Comparison of ENCODE assay signal across 7 mouse cellular contexts in the genomic region with DNA sequence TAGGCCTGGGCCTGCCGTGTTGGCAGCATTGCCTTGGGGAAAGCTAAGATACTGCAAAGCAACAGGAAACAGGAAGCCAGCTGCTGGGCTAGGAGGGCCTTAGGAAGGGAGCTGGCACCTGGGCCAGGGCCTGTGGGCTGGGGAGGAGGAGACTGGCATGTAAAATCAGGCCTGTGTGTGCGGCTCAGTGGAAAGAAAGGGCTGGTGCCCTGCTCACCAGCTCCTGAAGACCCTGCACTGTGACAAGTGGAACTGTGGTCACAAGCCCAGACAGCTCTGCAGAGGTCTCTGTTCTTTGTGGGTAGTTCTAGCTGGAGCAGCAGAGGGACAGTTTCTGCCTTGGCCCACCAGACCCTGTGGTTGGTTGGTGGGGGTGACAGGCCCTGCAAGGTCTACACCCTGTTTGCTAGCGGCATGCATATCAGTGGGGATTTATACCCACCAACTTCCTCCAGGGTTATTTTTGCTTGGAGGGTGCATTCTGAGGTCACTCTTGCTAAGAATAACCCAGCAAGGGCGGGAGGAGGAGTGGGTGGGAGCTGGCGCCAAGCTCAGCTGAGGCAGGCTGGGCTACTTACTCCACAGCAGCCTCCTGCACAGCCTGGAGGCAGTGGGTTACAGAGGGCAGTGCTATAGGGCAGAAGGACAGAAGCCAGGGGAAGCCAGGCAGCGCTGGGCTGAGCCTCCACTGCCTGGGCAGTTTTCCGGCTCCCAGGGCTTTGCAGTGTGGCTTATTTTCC. TPM values are rescaled to one million over a fixed set of nuclear protein-coding genes. Genes with fewer than 3 reads are reported as not detected.
DNase-seq lines count a peak whose midpoint lies in the region; ATAC-seq and TF ChIP-seq lines count a peak whose summit lies in the region.

No protein-coding gene starts in this region.

- H3K36me3 ChIP-seq in forebrain, postnatal 0 days (ENCODE audit: insufficient read depth) = peaks cover 13% of the 10 kb centered on the region
- H3K36me3 ChIP-seq in hindbrain, embryonic 14.5 days (replicated peaks; ENCODE audit: control insufficient read depth, insufficient read depth) = peaks cover 19% of the 10 kb centered on the region
- peaks cover 81% of the 10 kb centered on the region for H3K36me3 ChIP-seq in limb, embryonic 13.5 days
- H3K36me3 ChIP-seq in midbrain, embryonic 14.5 days (ENCODE audit: control insufficient read depth, insufficient read depth, low read length) = peaks cover 19% of the 10 kb centered on the region; the same call in 1 of the 2 replicates
- peaks cover 6% of the 10 kb centered on the region for H3K36me3 ChIP-seq in stomach, embryonic 15.5 days

- peaks cover 7% of the 10 kb centered on the region for H3K4me1 ChIP-seq in bone marrow, adult 2 months (ENCODE audit: control insufficient read depth, insufficient read depth, low read length)
- H3K4me1 ChIP-seq in forebrain, postnatal 0 days (ENCODE audit: insufficient read depth) = no peaks in the 10 kb centered on the region
- H3K4me1 ChIP-seq in hindbrain, embryonic 14.5 days (replicated peaks; ENCODE audit: control insufficient read depth, insufficient read depth, low read length) = no peaks in the 10 kb centered on the region
- H3K4me1 ChIP-seq in limb, embryonic 13.5 days = peaks cover 29% of the 10 kb centered on the region
- H3K4me1 ChIP-seq in midbrain, embryonic 14.5 days (ENCODE audit: control insufficient read depth, insufficient read depth, low read length) = no peaks in the 10 kb centered on the region
- H3K4me1 ChIP-seq in stomach, embryonic 15.5 days = peaks cover 38% of the 10 kb centered on the region

- H3K9ac ChIP-seq in forebrain, postnatal 0 days = no peak overlapping the region
- H3K9ac ChIP-seq in hindbrain, embryonic 14.5 days = no peak overlapping the region
- 0 out of 2 replicates have a peak overlapping the region, but pooled peaks have one; percentile 31 for H3K9ac ChIP-seq in limb, embryonic 13.5 days
- no peak overlapping the region for H3K9ac ChIP-seq in midbrain, embryonic 14.5 days (replicated peaks; ENCODE audit: low read length)
- no peak overlapping the region for H3K9ac ChIP-seq in stomach, embryonic 15.5 days

- peak; percentile 39; the same call in 1 of the 2 replicates for TF ChIP-seq POLR2A in bone marrow, adult 2 months (IDR thresholded peaks at IDR 0.05; ENCODE audit: borderline replicate concordance, control insufficient read depth, low read depth, low read length)

- no peak overlapping the region for H3K4me3 ChIP-seq in bone marrow, adult 2 months (replicated peaks; ENCODE audit: control insufficient read depth, low read depth, low read length)
- no peak overlapping the region for H3K4me3 ChIP-seq in forebrain, postnatal 0 days (ENCODE audit: low read depth, low read length)
- no peak overlapping the region for H3K4me3 ChIP-seq in hindbrain, embryonic 14.5 days (replicated peaks; ENCODE audit: low read length)
- H3K4me3 ChIP-seq in limb, embryonic 13.5 days = no peak overlapping the region
- no peak overlapping the region for H3K4me3 ChIP-seq in midbrain, embryonic 14.5 days (replicated peaks; ENCODE audit: low read depth, low read length)
- H3K4me3 ChIP-seq in stomach, embryonic 15.5 days (replicated peaks) = no peak overlapping the region

- peak; percentile 70 for ATAC-seq in forebrain, postnatal 0 days
- ATAC-seq in hindbrain, embryonic 14.5 days (ENCODE audit: low FRiP score) = peak; percentile 51; the same call in 1 of the 2 replicates
- ATAC-seq in limb, embryonic 13.5 days (ENCODE audit: low FRiP score, low read depth) = peak; percentile 57
- no peak for ATAC-seq in midbrain, embryonic 14.5 days (ENCODE audit: low FRiP score, low TSS enrichment)
- peak; percentile 79 for ATAC-seq in stomach, embryonic 15.5 days (ENCODE audit: insufficient read depth, low FRiP score, low read depth)

- DNase-seq in MN1 (ENCODE audit: low spot score) = peak; percentile 59
- DNase-seq in forebrain, postnatal 0 days = no peak
- no peak for DNase-seq in hindbrain, embryonic 14.5 days (ENCODE audit: low spot score)
- DNase-seq in midbrain, embryonic 14.5 days = no peak

- H3K27me3 ChIP-seq in forebrain, postnatal 0 days (ENCODE audit: insufficient read depth, low read length) = no peaks in the 10 kb centered on the region
- H3K27me3 ChIP-seq in hindbrain, embryonic 14.5 days (ENCODE audit: control insufficient read depth, insufficient read depth, low read length) = no peaks in the 10 kb centered on the region
- H3K27me3 ChIP-seq in limb, embryonic 13.5 days = no peaks in the 10 kb centered on the region
- no peaks in the 10 kb centered on the region for H3K27me3 ChIP-seq in midbrain, embryonic 14.5 days (ENCODE audit: control insufficient read depth, insufficient read depth, low read length)
- H3K27me3 ChIP-seq in stomach, embryonic 15.5 days (replicated peaks) = no peaks in the 10 kb centered on the region

- no peak overlapping the region for H3K4me2 ChIP-seq in forebrain, postnatal 0 days (ENCODE audit: low read depth)
- no peak overlapping the region for H3K4me2 ChIP-seq in hindbrain, embryonic 14.5 days (replicated peaks)
- no peak overlapping the region for H3K4me2 ChIP-seq in limb, embryonic 13.5 days (replicated peaks)
- H3K4me2 ChIP-seq in midbrain, embryonic 14.5 days (ENCODE audit: low read length) = no peak overlapping the region
- H3K4me2 ChIP-seq in stomach, embryonic 15.5 days = peak overlapping the region; percentile 21; the same call in 1 of the 2 replicates

- peak overlapping the region; percentile 75 for H3K27ac ChIP-seq in bone marrow, adult 2 months (ENCODE audit: control insufficient read depth, insufficient read depth, low read depth, low read length, poor library complexity)
- peak overlapping the region; percentile 16; the same call in 1 of the 2 replicates for H3K27ac ChIP-seq in forebrain, postnatal 0 days (ENCODE audit: low read depth, low read length)
- H3K27ac ChIP-seq in hindbrain, embryonic 14.5 days = peak overlapping the region; percentile 40
- peak overlapping the region; percentile 72 for H3K27ac ChIP-seq in limb, embryonic 13.5 days
- 0 out of 2 replicates have a peak overlapping the region, but pooled peaks have one; percentile 32 for H3K27ac ChIP-seq in midbrain, embryonic 14.5 days (replicated peaks; ENCODE audit: low read depth, low read length)
- H3K27ac ChIP-seq in stomach, embryonic 15.5 days = peak overlapping the region; percentile 86

- H3K9me3 ChIP-seq in forebrain, postnatal 0 days (ENCODE audit: low read length) = no peaks in the 10 kb centered on the region
- H3K9me3 ChIP-seq in hindbrain, embryonic 14.5 days (ENCODE audit: control insufficient read depth, low read length) = no peaks in the 10 kb centered on the region
- H3K9me3 ChIP-seq in limb, embryonic 13.5 days = no peaks in the 10 kb centered on the region
- H3K9me3 ChIP-seq in midbrain, embryonic 14.5 days (ENCODE audit: control insufficient read depth, low read length) = no peaks in the 10 kb centered on the region
- H3K9me3 ChIP-seq in stomach, embryonic 15.5 days = no peaks in the 10 kb centered on the region

- no peak for TF ChIP-seq CTCF in bone marrow, adult 2 months (IDR thresholded peaks at IDR 0.05; ENCODE audit: control insufficient read depth, insufficient read depth, low read length)
- TF ChIP-seq CTCF in forebrain, postnatal 0 days (IDR thresholded peaks at IDR 0.05; ENCODE audit: low read depth) = no peak

- 6% methylated on average over 7 of the region's 7 CpGs for WGBS in bone marrow, adult 2 months
- 58% methylated on average over 7 of the region's 7 CpGs for WGBS in forebrain, postnatal 0 days
- 58% methylated on average over 7 of the region's 7 CpGs for whole genome bisulfite sequencing in hindbrain, embryonic 14.5 days
- 54% methylated on average over 7 of the region's 7 CpGs for WGBS in limb, embryonic 13.5 days
- 70% methylated on average over 7 of the region's 7 CpGs for WGBS in midbrain, embryonic 14.5 days
- WGBS in stomach, embryonic 15.5 days = 29% methylated on average over 7 of the region's 7 CpGs

RNA-seq across cellular contexts. Expression of a gene that starts 50.1 kb away (rescaled TPM):
- polyA plus RNA-seq in bone marrow, adult 2 months (2011; ENCODE audit: insufficient read depth, insufficient read length, low replicate concordance, missing spikeins) = 26.8 and 41.5 TPM in 2 replicates
- 54.8 and 72.8 TPM in 2 replicates for total RNA-seq in forebrain, postnatal 0 days (2014; rRNA removed)
- polyA plus RNA-seq in forebrain, postnatal 0 days (2015; fragmentation: Nextera tagmentation; extraction: Ambion mirVana) = 51.1 and 91.4 TPM in 2 replicates
- 61.9 and 62.1 TPM in 2 replicates for polyA plus RNA-seq in hindbrain, embryonic 14.5 days (2014; fragmentation: Nextera tagmentation; extraction: Ambion mirVana)
- 200 and 203 TPM in 2 replicates for polyA plus RNA-seq in limb, embryonic 13.5 days (2015; fragmentation: Nextera tagmentation; extraction: Ambion mirVana)
- 53.9 and 65.3 TPM in 2 replicates for polyA plus RNA-seq in midbrain, embryonic 14.5 days (2014; fragmentation: Nextera tagmentation; extraction: Ambion mirVana)
- polyA plus RNA-seq in stomach, embryonic 15.5 days (2015; fragmentation: Nextera tagmentation; extraction: Ambion mirVana) = 126 and 133 TPM in 2 replicates

Comparison
In these comparisons a context has a peak if more than half of its experiments do, and no peak if none do; other contexts are left out.
1. H3K27ac ChIP-seq: peak in every context shown above with its lines; median percentile 86 in stomach, embryonic 15.5 days; 75 in bone marrow, adult 2 months; 72 in limb, embryonic 13.5 days; 40 in hindbrain, embryonic 14.5 days; 32 in midbrain, embryonic 14.5 days; 16 in forebrain, postnatal 0 days.